Mouse (Mus musculus) forebrain, embryonic 11.5 days (tissue): ENCODE measurements at regions not wholly inside any gene's neighbourhood (a gene's known extent, or its start where the extent isn't known, plus 50 kb on each side); places are given as distances from the start of the nearest gene placed in this dataset.

Source experiments
- ATAC-seq: fragments of 200-750 bp; cut with Nextera tagmentation; replicated peaks from 2 replicates; pipeline ENCODE4 v1.8.0; 2017; ENCODE audit warnings: moderate TSS enrichment; ENCODE audit not compliant: low FRiP score
- DNase-seq: peaks from one replicate; pipeline ENCODE4 v3.0.0-alpha.2; 2017; ENCODE audit warnings: low spot score
- H3K27ac ChIP-seq: fragments of 300-500 bp; sonication (generic); 2 replicates; pipeline ENCODE4 v1.5.1; 2014; ENCODE audit warnings: low read depth, low read length
- H3K27me3 ChIP-seq: fragments of 300-500 bp; sonication (generic); 2 replicates; pipeline ENCODE4 v1.6.1; 2014; ENCODE audit warnings: mild to moderate bottlenecking, low read length, mixed read lengths; ENCODE audit not compliant: control insufficient read depth, insufficient read depth
- H3K36me3 ChIP-seq: fragments of 300-500 bp; sonication (generic); 2 replicates; pipeline ENCODE4 v1.6.1; 2014; ENCODE audit warnings: mild to moderate bottlenecking, low read length, moderate library complexity, mixed read lengths; ENCODE audit not compliant: control insufficient read depth, insufficient read depth
- H3K4me1 ChIP-seq: fragments of 300-500 bp; sonication (generic); replicated peaks from 2 replicates; pipeline ENCODE4 v1.6.1; 2014; ENCODE audit warnings: low read length, mixed read lengths; ENCODE audit not compliant: control insufficient read depth, insufficient read depth
- H3K4me2 ChIP-seq: fragments of 300-500 bp; sonication (generic); 2 replicates; pipeline ENCODE4 v1.6.1; 2014; ENCODE audit warnings: low read depth, mild to moderate bottlenecking, low read length, moderate library complexity, mixed read lengths; ENCODE audit not compliant: severe bottlenecking
- H3K4me3 ChIP-seq: fragments of 300-500 bp; sonication (generic); 2 replicates; pipeline ENCODE4 v1.5.1; 2014; ENCODE audit warnings: low read depth, low read length
- H3K9ac ChIP-seq: fragments of 300-500 bp; sonication (generic); 2 replicates; pipeline ENCODE4 v1.6.1; 2014; ENCODE audit warnings: low read length
- H3K9me3 ChIP-seq: fragments of 300-500 bp; sonication (generic); 2 replicates; pipeline ENCODE4 v1.6.1; 2016; ENCODE audit warnings: low read length, mixed read lengths; ENCODE audit not compliant: control insufficient read depth
- WGBS: fragments of 180-500 bp; shearing (Covaris S2); extraction: QIAGEN DNeasy Blood & Tissue Kit; methylation state at CpG from one replicate; pipeline ENCODE4 v1.1.7; 2014; 5-methylcytosine and 5-hydroxymethylcytosine counted together

DNA sequence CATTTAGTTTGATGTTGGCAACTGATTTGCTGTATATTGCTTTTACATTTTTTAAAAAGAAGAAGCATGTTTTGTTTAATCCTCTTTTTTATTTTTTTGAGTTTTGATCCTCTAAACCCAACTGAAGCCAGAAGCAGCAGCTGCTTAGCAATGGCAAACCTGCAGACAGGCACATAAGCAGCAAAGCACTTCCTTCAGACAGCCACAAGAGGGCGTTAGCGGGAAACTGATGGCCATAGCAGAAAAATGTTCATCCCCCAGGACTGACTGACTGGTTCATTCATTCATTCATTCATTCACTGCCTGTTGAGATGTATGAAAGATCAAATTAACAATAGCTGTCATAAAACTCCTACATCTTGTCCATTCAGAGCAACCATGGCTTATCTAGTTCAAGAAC, 92.3 kb downstream of the Setd4 start:
- no peaks in the 10 kb centered on the region for H3K4me1 ChIP-seq
- H3K27ac ChIP-seq = no peak overlapping the region
- no peak overlapping the region for H3K4me2 ChIP-seq
- H3K36me3 ChIP-seq = no peaks in the 10 kb centered on the region
- no peak overlapping the region for H3K9ac ChIP-seq
- H3K4me3 ChIP-seq = no peak overlapping the region
- no peaks in the 10 kb centered on the region for H3K9me3 ChIP-seq
- 0% methylated on average over 2 of the region's 2 CpGs for WGBS
- no peaks in the 10 kb centered on the region for H3K27me3 ChIP-seq
- no peak for DNase-seq
- ATAC-seq = no peak

DNA sequence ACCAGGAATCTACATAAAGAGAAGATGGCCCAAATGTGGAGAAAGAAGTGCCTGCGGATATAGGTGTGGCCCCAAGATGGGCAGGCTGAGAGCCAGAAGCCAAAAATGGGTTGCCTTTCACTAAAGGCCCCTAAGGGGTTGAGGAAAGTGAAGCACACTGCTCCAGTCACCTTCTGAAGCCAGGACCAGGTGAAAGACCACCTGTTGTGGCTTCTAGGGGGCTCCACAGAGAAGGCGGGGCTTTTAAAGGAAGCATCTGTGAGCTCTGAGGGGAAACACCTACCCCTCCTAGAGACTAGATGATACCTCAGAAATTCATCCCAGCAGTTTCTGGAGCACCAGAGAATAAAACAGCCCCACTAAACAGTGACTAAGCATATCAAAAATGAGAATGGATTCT, 105.1 kb downstream of the Setd4 start:
- Histone ChIP-seq H3K4me2 (no peak overlapping the region), H3K4me1 (no peaks in the 10 kb centered on the region), H3K36me3 (no peaks in the 10 kb centered on the region), H3K9ac (no peak overlapping the region), H3K4me3 (no peak overlapping the region), H3K27ac (no peak overlapping the region), H3K27me3 (no peaks in the 10 kb centered on the region), H3K9me3 (no peaks in the 10 kb centered on the region; the same call in 1 of the 2 replicates)
- DNase-seq = no peak
- ATAC-seq = no peak
- WGBS = 93% methylated on average over 2 of the region's 2 CpGs

DNA sequence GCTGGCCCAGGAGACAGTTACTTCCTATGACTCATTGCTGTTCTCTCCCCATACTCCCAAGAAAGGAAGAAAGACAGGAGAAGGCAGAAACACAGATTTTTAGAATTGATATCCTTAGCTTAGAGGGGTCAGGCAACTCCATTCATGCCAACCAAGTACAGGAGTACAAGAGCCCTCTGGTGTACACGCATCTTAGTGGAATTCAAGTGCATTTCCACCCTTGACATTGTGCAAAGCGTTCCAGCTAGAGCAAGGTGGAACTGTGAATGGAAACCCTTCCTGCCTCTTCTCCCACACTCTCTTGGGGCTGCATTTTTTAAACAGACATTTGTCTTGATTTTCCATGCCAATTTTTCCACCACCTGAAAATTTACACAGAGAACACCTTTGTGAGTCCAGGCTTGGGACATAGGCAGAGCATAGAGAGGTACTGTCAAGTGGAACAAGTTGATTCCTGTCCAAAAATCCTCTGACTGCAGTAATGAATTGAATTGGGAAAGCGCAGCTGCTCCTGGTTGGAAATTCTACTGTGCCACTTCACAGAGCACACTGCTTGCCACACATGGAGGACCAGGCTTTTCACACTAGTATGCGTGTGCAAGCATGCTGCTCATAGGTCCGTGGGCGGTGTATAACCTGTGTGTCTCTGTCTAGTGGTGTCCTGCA, 110.4 kb downstream of the Setd4 start:
- Histone ChIP-seq H3K27me3 (no peaks in the 10 kb centered on the region), H3K4me2 (no peak overlapping the region), H3K9me3 (no peaks in the 10 kb centered on the region), H3K27ac (no peak overlapping the region), H3K9ac (no peak overlapping the region), H3K36me3 (no peaks in the 10 kb centered on the region), H3K4me3 (no peak overlapping the region), H3K4me1 (no peaks in the 10 kb centered on the region)
- no peak for ATAC-seq
- 92% methylated on average over 6 of the region's 6 CpGs for WGBS
- DNase-seq = no peak

DNA sequence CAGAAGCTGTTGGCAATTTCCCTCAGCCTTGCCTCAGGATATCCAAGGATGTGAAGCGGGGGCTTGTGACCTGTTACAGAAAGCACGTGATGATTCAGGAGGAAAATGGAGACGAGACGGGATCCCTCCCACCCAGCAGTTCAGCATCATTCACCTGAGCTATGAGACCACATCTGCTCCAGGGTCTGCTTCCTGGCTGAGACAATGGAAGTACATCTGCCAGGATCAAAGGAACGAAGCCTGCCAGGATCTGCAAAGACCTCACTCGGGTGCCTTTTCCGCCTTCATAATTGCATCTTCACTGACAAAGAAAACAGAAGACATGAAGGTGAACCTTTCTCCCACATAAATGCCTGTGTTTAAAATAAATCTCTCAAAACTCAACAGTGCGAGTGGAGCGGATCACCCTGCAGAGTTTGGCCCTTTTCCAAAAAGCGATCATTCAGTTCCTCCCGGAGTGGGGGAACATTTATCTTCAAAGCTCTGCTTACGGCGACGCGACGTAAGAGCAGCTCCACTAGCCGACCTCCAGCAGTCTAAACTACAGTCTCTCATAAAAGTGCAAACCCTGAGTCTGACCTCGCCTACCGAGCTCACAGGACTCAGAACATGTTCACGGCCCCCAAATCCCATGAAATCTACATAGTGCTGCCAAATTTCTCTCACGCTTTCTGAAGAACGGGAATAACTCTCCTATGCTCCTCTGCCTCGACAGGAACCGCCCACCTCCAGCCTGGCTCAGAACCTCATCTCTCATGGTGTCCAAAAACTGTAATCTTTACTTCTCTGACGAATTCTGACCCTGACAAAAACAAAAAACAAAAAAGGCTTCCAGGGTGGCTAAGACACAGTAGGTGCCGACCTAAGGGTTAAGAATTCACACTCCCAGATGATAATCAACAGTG, 117.0 kb downstream of the Setd4 start:
- DNase-seq (no peak), ATAC-seq (no peak)
- 86% methylated on average over 26 of the region's 26 CpGs for WGBS
- no peaks in the 10 kb centered on the region for H3K4me1 ChIP-seq
- no peak overlapping the region for H3K9ac ChIP-seq
- no peak overlapping the region for H3K4me2 ChIP-seq
- no peaks in the 10 kb centered on the region for H3K9me3 ChIP-seq
- no peaks in the 10 kb centered on the region for H3K27me3 ChIP-seq
- no peak overlapping the region for H3K4me3 ChIP-seq
- no peaks in the 10 kb centered on the region for H3K36me3 ChIP-seq
- no peak overlapping the region for H3K27ac ChIP-seq

DNA sequence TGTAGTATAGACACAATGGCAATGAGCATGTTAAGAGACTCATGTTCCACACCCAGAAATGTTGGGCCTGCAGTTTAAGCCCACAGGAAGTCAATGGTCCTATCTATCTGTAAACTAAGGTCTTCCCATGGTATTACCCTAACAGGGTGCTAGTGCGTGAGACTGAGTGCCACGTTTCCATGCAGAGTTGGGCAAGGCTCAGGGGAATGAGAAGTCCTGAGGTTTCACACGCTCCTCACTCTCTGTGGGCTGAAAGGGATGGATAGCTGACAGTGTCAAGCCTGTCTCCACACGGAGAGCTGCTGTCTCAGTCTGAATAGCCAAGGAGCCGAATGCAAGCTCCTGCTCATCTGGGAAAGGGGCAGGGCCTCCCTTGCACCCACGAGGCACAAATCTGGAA, 133.9 kb downstream of the Setd4 start:
- no peak for DNase-seq
- no peaks in the 10 kb centered on the region for H3K36me3 ChIP-seq
- H3K9ac ChIP-seq = no peak overlapping the region

DNA sequence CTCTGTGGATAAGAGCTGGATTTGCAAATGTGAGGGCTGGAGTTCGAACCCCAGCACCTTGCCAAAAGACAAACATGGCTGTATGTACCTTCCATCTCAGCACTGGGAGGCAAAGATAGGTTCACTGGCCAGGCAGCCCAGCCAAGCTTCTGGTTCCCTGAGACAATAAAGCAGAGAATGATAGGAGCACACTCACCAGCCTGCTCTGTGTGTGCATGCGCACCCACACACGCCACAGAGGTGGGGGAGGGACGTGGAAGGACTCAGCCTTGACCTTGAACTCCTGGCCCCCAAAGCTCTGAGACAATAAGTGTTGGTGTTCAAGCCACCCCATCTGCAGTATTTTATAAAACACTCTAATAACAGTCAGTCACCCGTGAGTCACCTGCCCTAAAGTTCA, 138.1 kb downstream of the Setd4 start:
- DNase-seq (no peak), ATAC-seq (no peak)
- Histone ChIP-seq H3K36me3 (no peaks in the 10 kb centered on the region), H3K4me1 (no peaks in the 10 kb centered on the region; the same call in 1 of the 2 replicates), H3K27ac (no peak overlapping the region), H3K4me3 (no peak overlapping the region), H3K9ac (no peak overlapping the region), H3K27me3 (no peaks in the 10 kb centered on the region), H3K4me2 (no peak overlapping the region), H3K9me3 (no peaks in the 10 kb centered on the region)
- 94% methylated on average over 5 of the region's 5 CpGs for WGBS

More for the DNA sequence above, 133.9 kb downstream of the Setd4 start:
- Histone ChIP-seq H3K4me2 (no peak overlapping the region), H3K27ac (no peak overlapping the region), H3K4me1 (no peaks in the 10 kb centered on the region), H3K4me3 (no peak overlapping the region), H3K27me3 (no peaks in the 10 kb centered on the region), H3K9me3 (no peaks in the 10 kb centered on the region)
- WGBS = 93% methylated on average over 6 of the region's 6 CpGs
- no peak for ATAC-seq

DNA sequence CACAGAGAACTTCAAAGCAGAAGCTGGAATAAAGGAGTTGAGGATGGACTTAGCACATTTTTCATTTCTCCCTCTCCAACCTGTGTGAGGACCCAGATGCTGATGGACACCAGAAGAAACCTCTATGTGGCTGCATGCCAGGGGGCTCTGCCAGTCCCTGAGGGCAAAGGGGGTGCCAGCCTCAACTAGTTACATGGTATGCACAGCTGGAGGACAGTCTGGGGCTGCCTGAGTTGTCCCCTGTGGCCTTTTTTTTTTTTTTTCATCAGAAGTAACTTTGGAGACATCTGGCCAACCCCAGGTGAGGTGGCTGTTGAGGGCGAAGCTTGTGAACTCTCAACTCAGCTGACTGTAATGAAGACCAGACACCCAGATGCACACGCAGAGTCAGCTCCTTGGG, 139.0 kb downstream of the Setd4 start:
- H3K4me1 ChIP-seq = no peaks in the 10 kb centered on the region; the same call in 1 of the 2 replicates
- H3K36me3 ChIP-seq = no peaks in the 10 kb centered on the region
- no peaks in the 10 kb centered on the region for H3K27me3 ChIP-seq
- no peak overlapping the region for H3K4me2 ChIP-seq
- DNase-seq (no peak), ATAC-seq (no peak)
- H3K27ac ChIP-seq = no peak overlapping the region
- H3K9me3 ChIP-seq = no peaks in the 10 kb centered on the region
- WGBS = 55% methylated on average over 2 of the region's 2 CpGs
- H3K4me3 ChIP-seq = no peak overlapping the region
- no peak overlapping the region for H3K9ac ChIP-seq

DNA sequence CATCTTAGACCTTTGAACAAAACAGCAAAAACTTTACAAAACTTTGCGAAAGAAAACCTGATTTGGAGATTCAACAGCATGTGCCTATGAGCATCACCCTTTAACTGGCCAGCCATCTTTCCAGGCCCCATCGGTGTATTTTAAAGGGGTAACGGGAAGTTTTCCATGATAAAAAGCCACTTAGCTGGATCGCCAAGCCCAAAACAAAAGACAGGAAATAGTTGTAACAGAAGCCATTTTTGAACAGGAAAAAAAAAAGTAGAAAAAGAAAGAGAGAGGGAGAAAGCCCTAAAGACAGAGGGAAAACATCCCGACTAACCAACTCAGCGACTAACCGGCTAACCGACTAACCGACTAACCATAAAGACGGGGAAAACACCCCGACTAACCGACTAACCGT, 140.5 kb downstream of the Setd4 start:
- Histone ChIP-seq H3K27ac (no peak overlapping the region), H3K4me1 (no peaks in the 10 kb centered on the region; the same call in 1 of the 2 replicates), H3K9me3 (no peaks in the 10 kb centered on the region), H3K4me3 (no peak overlapping the region), H3K4me2 (no peak overlapping the region), H3K9ac (no peak overlapping the region), H3K36me3 (no peaks in the 10 kb centered on the region), H3K27me3 (no peaks in the 10 kb centered on the region)
- no peak for ATAC-seq
- 84% methylated on average over 13 of the region's 13 CpGs for WGBS
- DNase-seq = no peak

DNA sequence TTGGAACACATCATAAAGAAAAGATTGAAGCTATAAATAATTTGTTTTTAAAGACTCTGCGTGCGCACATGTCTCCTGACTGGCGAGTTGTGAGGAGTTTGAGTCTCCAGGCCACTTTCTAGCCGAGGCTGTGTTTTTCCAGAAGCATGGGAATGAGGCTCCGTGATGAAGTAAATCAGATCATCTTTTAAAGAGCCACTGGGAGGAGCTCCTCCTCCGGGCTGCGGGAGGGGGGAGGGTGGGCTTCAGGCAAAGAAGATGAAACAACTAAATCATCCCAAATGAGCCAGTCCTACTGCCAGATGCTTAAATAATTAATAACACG, 141.6 kb downstream of the Setd4 start:
- Histone ChIP-seq H3K9ac (no peak overlapping the region), H3K36me3 (no peaks in the 10 kb centered on the region), H3K4me3 (no peak overlapping the region), H3K9me3 (no peaks in the 10 kb centered on the region), H3K4me2 (no peak overlapping the region), H3K27ac (no peak overlapping the region), H3K27me3 (no peaks in the 10 kb centered on the region), H3K4me1 (no peaks in the 10 kb centered on the region; the same call in 1 of the 2 replicates)
- ATAC-seq = no peak
- WGBS = 58% methylated on average over 8 of the region's 8 CpGs
- DNase-seq = no peak
